Mouse (Mus musculus) heart, postnatal 0 days (tissue): ENCODE measurements around the gene Map3k10. TPM values are rescaled to one million over a fixed set of nuclear protein-coding genes. Genes with fewer than 3 reads are reported as not detected.

ENCODE experiments used
- ATAC-seq: fragments of 200-750 bp; cut with Nextera tagmentation; 2 replicates; pipeline ENCODE4 v1.8.0; 2017; ENCODE audit warnings: low read depth, moderate number of reproducible peaks, moderate library complexity; ENCODE audit not compliant: insufficient read depth
- DNase-seq: peaks from one replicate; pipeline ENCODE4 v3.0.0-alpha.2; 2016; ENCODE audit warnings: low spot score
- H3K27ac ChIP-seq: fragments of 300-500 bp; sonication (generic); 2 replicates; pipeline ENCODE4 v1.5.1; 2014; ENCODE audit warnings: low read depth, mild to moderate bottlenecking
- H3K27me3 ChIP-seq: fragments of 300-500 bp; sonication (generic); 2 replicates; pipeline ENCODE4 v1.6.1; 2014; ENCODE audit warnings: low read length, mixed read lengths; ENCODE audit not compliant: control insufficient read depth, insufficient read depth
- H3K36me3 ChIP-seq: fragments of 300-500 bp; sonication (generic); replicated peaks from 2 replicates; pipeline ENCODE4 v1.6.1; 2014; ENCODE audit warnings: low read length, mixed read lengths; ENCODE audit not compliant: control insufficient read depth, insufficient read depth
- H3K4me1 ChIP-seq: fragments of 300-500 bp; sonication (generic); 2 replicates; pipeline ENCODE4 v1.6.1; 2014; ENCODE audit warnings: antibody characterized with exemption; ENCODE audit not compliant: control insufficient read depth, insufficient read depth
- H3K4me2 ChIP-seq: fragments of 300-500 bp; sonication (generic); 2 replicates; pipeline ENCODE4 v1.6.1; 2014; ENCODE audit warnings: low read depth, mild to moderate bottlenecking, low read length, moderate library complexity
- H3K4me3 ChIP-seq: fragments of 300-500 bp; sonication (generic); 2 replicates; pipeline ENCODE4 v1.5.1; 2014; ENCODE audit warnings: low read depth, low read length
- H3K9ac ChIP-seq: fragments of 300-500 bp; sonication (generic); replicated peaks from 2 replicates; pipeline ENCODE4 v1.6.1; 2014; ENCODE audit warnings: low read depth, low read length, mixed read lengths
- H3K9me3 ChIP-seq: fragments of 300-500 bp; sonication (generic); replicated peaks from 2 replicates; pipeline ENCODE4 v1.6.1; 2016; ENCODE audit warnings: low read length; ENCODE audit not compliant: control insufficient read depth
- CTCF ChIP-seq: IDR thresholded peaks from 2 replicates; pipeline ENCODE4 v1.5.1; 2016; ENCODE audit warnings: antibody characterized with exemption, control low read depth, low read depth
- EP300 ChIP-seq: IDR thresholded peaks from 2 replicates; pipeline ENCODE4 v1.6.1; 2016; ENCODE audit warnings: antibody characterized with exemption, low read depth
- WGBS: fragments of 180-500 bp; shearing (Covaris S2); extraction: QIAGEN DNeasy Blood & Tissue Kit; methylation state at CpG from one replicate; pipeline ENCODE4 v1.1.7; 2014; 5-methylcytosine and 5-hydroxymethylcytosine counted together
- polyA plus RNA-seq: library from polyadenylated mRNA; unstranded; fragments of >200 nt; fragmentation: Nextera tagmentation; extraction: Ambion mirVana; gene quantifications from 2 replicates; pipeline ENCODE4 v1.2.1, GENCODE M21; 2015
- total RNA-seq: library from RNA; depleted of rRNA; stranded (reverse); fragments of >200 nt; gene quantifications from 2 replicates; pipeline ENCODE4 v1.2.3, GENCODE M21; 2014; ENCODE audit warnings: low replicate concordance

The Map3k10 gene
- total and polyA plus RNA-seq, 2 experiments from 2014 or later: 3.0 to 18.4 TPM

GRCm38 (mm10) chr7:27628190-27628589, 46.2 kb downstream of the Map3k10 start:
- 85% methylated on average over 6 of the region's 6 CpGs for WGBS
- Histone ChIP-seq H3K9me3 (no peaks in the 10 kb centered on the region), H3K9ac (no peak overlapping the region), H3K36me3 (peaks cover 80% of the 10 kb centered on the region), H3K4me3 (no peak overlapping the region), H3K27me3 (no peaks in the 10 kb centered on the region), H3K27ac (no peak overlapping the region), H3K4me2 (no peak overlapping the region), H3K4me1 (no peaks in the 10 kb centered on the region; the same call in 1 of the 2 replicates)
- ATAC-seq (no peak), DNase-seq (no peak)
- TF ChIP-seq EP300 (no peak), CTCF (no peak)

DNA sequence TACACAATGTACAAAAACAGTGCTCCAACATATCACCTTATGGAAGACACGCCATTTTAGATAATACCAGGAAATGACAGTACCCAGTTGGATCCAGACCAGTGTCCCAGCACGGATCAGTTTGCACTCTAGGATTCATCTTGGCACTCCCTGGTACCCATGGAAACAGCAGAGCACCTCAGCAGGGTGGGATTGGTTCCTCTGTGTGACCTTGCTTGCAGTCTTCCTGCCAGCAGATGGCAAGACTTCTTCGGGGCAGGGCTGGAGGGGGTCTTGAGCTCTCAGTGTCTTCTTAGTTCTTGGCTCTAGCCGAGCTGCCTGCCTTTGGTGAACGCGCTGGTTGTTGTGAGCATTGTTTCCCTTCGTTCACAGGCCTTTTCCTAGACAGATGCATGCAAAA, 46.7 kb downstream of the Map3k10 start:
- Histone ChIP-seq H3K27me3 (no peaks in the 10 kb centered on the region), H3K9me3 (no peaks in the 10 kb centered on the region), H3K4me1 (no peaks in the 10 kb centered on the region; the same call in 1 of the 2 replicates), H3K9ac (no peak overlapping the region), H3K4me3 (no peak overlapping the region), H3K27ac (no peak overlapping the region), H3K4me2 (no peak overlapping the region), H3K36me3 (peaks cover 80% of the 10 kb centered on the region)
- DNase-seq (no peak), ATAC-seq (no peak)
- WGBS: 82% methylated on average over 7 of the region's 7 CpGs
- TF ChIP-seq EP300: no peak
- no peak for TF ChIP-seq CTCF

GRCm38 (mm10) chr7:27624967-27625366, 49.4 kb downstream of the Map3k10 start:
- no peaks in the 10 kb centered on the region; the same call in 1 of the 2 replicates for H3K4me1 ChIP-seq
- H3K4me3 ChIP-seq: no peak overlapping the region
- H3K4me2 ChIP-seq: no peak overlapping the region
- H3K36me3 ChIP-seq: peaks cover 83% of the 10 kb centered on the region
- TF ChIP-seq EP300 (no peak), CTCF (no peak)
- H3K9ac ChIP-seq: no peak overlapping the region
- no peak overlapping the region for H3K27ac ChIP-seq
- DNase-seq: no peak
- ATAC-seq: no peak
- no peaks in the 10 kb centered on the region for H3K9me3 ChIP-seq
- no peaks in the 10 kb centered on the region for H3K27me3 ChIP-seq

- no peak overlapping the region for H3K4me2 ChIP-seq
- ATAC-seq: no peak
- peaks cover 82% of the 10 kb centered on the region for H3K36me3 ChIP-seq
- H3K4me3 ChIP-seq: no peak overlapping the region
- WGBS: 65% methylated on average over 1 of the region's 1 CpGs
- no peak for TF ChIP-seq EP300
- no peak for TF ChIP-seq CTCF
- H3K4me1 ChIP-seq: no peaks in the 10 kb centered on the region
- H3K27me3 ChIP-seq: no peaks in the 10 kb centered on the region
- no peak overlapping the region for H3K27ac ChIP-seq
- no peaks in the 10 kb centered on the region for H3K9me3 ChIP-seq
- no peak overlapping the region for H3K9ac ChIP-seq
- DNase-seq: no peak
Observed at GRCm38 (mm10) chr7:27622234-27622633, 52.2 kb downstream of the Map3k10 start.

DNA sequence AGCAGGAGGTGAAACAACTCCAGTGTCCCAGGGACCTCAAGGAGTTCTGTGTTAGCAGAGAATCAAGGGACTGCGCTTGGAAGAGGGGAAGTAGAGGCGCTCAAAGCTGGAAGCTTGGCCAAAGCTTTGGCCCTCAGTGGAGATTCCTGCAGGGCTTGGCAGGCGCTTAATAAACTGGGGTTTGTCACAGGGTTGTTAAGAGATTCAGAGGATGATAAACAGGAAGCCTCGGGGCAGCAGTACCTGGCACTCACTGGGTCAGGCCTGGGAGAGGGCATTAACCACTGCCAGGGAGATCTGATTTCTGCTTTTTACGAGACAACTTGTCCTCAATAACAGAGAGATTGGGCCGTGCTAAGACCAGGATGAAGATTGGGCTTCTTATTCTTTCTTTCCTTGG, 53.4 kb downstream of the Map3k10 start:
- WGBS: 76% methylated on average over 6 of the region's 6 CpGs
- no peak for ATAC-seq
- Histone ChIP-seq H3K27ac (no peak overlapping the region), H3K4me3 (no peak overlapping the region), H3K4me1 (no peaks in the 10 kb centered on the region), H3K9ac (no peak overlapping the region), H3K4me2 (no peak overlapping the region), H3K36me3 (peaks cover 85% of the 10 kb centered on the region), H3K9me3 (no peaks in the 10 kb centered on the region), H3K27me3 (no peaks in the 10 kb centered on the region)
- DNase-seq: no peak
- TF ChIP-seq EP300 (no peak), CTCF (no peak)

- Histone ChIP-seq H3K4me1 (peaks cover 10% of the 10 kb centered on the region), H3K9ac (no peak overlapping the region), H3K4me2 (no peak overlapping the region), H3K9me3 (no peaks in the 10 kb centered on the region), H3K27me3 (no peaks in the 10 kb centered on the region), H3K27ac (no peak overlapping the region), H3K4me3 (no peak overlapping the region), H3K36me3 (peaks cover 44% of the 10 kb centered on the region)
- TF ChIP-seq EP300: no peak
- TF ChIP-seq CTCF: no peak
- no peak for DNase-seq
- 80% methylated on average over 8 of the region's 8 CpGs for WGBS
- ATAC-seq: no peak
Observed at GRCm38 (mm10) chr7:27613751-27614499, 60.5 kb downstream of the Map3k10 start.
